Mouse (Mus musculus) C2C12 (cell line): ENCODE measurements around the gene Sgsm3. TPM values are rescaled to one million over a fixed set of nuclear protein-coding genes. Genes with fewer than 3 reads are reported as not detected.

Experiments
- H3K27me3 ChIP-seq: one replicate; pipeline ENCODE4 v1.6.1; 2011; ENCODE audit not compliant: control insufficient read depth, insufficient read depth, insufficient read length
- H3K36me3 ChIP-seq: one replicate; pipeline ENCODE4 v1.6.1; 2011; ENCODE audit not compliant: control insufficient read depth, insufficient read depth
- H3K4me3 ChIP-seq: one replicate; pipeline ENCODE4 v1.5.1; 2011; ENCODE audit warnings: mild to moderate bottlenecking, control low read depth; ENCODE audit not compliant: poor library complexity, insufficient read depth, severe bottlenecking
- H3K79me2 ChIP-seq: one replicate; pipeline ENCODE4 v1.6.1; 2011; ENCODE audit not compliant: control insufficient read depth, insufficient read depth
- H3K79me3 ChIP-seq: one replicate; pipeline ENCODE4 v1.6.1; 2011; ENCODE audit warnings: low read depth, control low read depth
- H3ac ChIP-seq: one replicate; pipeline ENCODE3; 2011; ENCODE audit warnings: low read depth; ENCODE audit not compliant: control insufficient read depth, insufficient read length
- CEBPB ChIP-seq: IDR thresholded peaks from one replicate; pipeline ENCODE4 v1.6.1; 2011; ENCODE audit warnings: low read depth, mild to moderate bottlenecking, control low read depth, moderate library complexity
- CTCF ChIP-seq: IDR thresholded peaks from one replicate; pipeline ENCODE4 v1.5.1; 2011; ENCODE audit not compliant: control insufficient read depth, insufficient read depth, insufficient read length
- FOSL1 ChIP-seq: IDR thresholded peaks from one replicate; pipeline ENCODE4 v1.8.0; 2011; ENCODE audit warnings: mild to moderate bottlenecking, low read length; ENCODE audit not compliant: poor library complexity, insufficient read depth, severe bottlenecking
- MAX ChIP-seq: IDR thresholded peaks from one replicate; pipeline ENCODE4 v1.6.1; 2011; ENCODE audit warnings: mild to moderate bottlenecking, control low read depth
- MYOD1 ChIP-seq: IDR thresholded peaks from one replicate; pipeline ENCODE4 v1.6.1; 2011; ENCODE audit warnings: low read depth; ENCODE audit not compliant: control insufficient read depth, insufficient read length
- MYOG ChIP-seq: IDR thresholded peaks from one replicate; pipeline ENCODE4 v1.6.1; 2011; ENCODE audit not compliant: control insufficient read depth, insufficient read length; ENCODE audit errors: extremely low read depth
- USF1 ChIP-seq: IDR thresholded peaks from one replicate; pipeline ENCODE4 v1.6.1; 2011; ENCODE audit warnings: low read depth, mild to moderate bottlenecking, control low read depth, moderate library complexity
- polyA plus RNA-seq: library from polyadenylated mRNA; unstranded; fragments of >200 nt; fragmentation: generic; extraction: Trizol; gene quantifications from one replicate; pipeline ENCODE4 v1.2.1, GENCODE M21; 2012; ENCODE audit warnings: missing spikeins

Gene Sgsm3
- polyA plus RNA-seq, 1 experiment = 27.0 TPM

DNA sequence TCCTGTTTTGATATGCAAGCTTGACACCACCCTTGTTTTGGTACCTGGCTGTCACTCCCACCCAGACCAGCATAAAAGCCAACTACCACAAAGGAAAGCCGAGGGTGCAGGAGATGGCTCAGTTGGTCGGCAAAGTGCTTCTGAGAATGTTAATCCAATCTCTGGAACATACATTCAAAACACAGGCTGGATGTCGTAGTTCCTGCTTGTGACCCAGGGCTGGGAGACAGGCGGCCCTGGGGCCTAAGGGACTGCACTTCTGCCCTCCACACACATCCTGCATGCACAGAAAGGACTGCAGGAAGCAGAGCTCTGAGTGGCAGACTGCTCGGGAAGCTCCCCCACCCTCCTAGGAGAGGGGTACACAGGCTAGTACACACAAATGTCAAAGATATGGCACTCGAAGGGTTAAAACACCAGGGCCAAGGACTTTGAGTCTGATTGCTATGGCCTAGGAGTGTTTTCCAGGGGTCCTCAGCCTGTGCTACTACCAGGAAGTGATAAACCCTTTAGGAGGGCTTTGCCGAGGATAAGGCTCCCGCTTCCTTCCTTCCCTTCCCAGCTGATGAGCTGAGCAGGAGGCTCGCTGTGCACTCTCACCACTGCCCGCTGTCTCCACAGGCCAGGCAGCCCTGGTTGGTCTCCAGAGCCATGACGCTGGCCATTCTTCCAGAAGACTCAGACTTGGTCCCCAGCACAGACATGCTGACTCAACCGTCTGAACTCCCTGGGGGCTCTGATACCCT, 58.0 kb downstream of the Sgsm3 start:
- Histone ChIP-seq H3ac (no peak overlapping the region), H3K79me3 (peaks cover 70% of the 10 kb centered on the region), H3K4me3 (no peak overlapping the region), H3K36me3 (peaks cover 34% of the 10 kb centered on the region), H3K27me3 (no peaks in the 10 kb centered on the region), H3K79me2 (peaks cover 100% of the 10 kb centered on the region)
- no peak for TF ChIP-seq MYOG
- no peak for TF ChIP-seq CTCF
- no peak for TF ChIP-seq MYOD1
- TF ChIP-seq USF1 = no peak
- TF ChIP-seq MAX = no peak
- TF ChIP-seq FOSL1 = no peak
- TF ChIP-seq CEBPB = no peak

DNA sequence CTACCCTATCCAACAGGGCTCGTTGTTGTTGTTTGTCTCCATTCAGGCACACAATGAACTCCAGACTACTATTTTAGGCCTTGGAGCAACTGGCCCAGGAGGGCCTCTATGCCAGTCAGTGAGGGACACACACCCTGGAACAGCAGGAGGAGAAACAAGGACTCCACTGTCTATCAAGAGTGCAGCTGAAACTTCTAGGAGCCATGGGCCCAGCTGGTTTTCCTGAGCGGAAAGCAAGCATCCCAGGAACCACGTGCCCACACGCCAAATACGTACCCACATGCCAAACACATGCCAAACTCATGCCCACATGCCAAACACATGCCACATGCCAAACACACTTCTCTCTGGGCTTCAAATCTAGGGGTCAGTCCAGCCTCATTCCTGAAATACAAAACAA, 60.9 kb downstream of the Sgsm3 start:
- Histone ChIP-seq H3K4me3 (no peak overlapping the region), H3K79me2 (peaks cover 99% of the 10 kb centered on the region), H3K27me3 (no peaks in the 10 kb centered on the region), H3K36me3 (peaks cover 36% of the 10 kb centered on the region), H3K79me3 (peaks cover 58% of the 10 kb centered on the region), H3ac (no peak overlapping the region)
- TF ChIP-seq CEBPB (no peak), MAX (no peak), MYOG (no peak), USF1 (no peak)

DNA sequence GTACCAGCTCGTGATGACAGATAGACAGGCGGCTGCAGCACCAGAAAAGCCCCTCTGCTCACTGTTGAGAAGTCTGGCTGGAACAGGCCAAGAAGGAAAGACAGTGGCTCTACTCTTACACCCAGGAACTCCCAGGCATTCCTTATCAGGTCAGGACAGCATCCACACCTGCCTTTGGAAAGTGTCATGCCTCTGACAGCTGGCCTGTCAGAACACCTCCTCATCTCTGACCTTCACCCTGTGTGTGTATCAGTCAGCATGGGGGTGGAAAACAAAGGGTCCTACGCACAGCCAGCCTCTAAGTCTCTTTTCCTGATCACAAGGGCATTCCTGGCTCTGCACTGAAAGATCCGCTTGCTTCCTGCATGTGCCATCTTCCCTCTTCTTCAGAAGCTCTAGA, 64.2 kb downstream of the Sgsm3 start:
- Histone ChIP-seq H3K79me2 (peaks cover 90% of the 10 kb centered on the region), H3ac (no peak overlapping the region), H3K79me3 (peaks cover 32% of the 10 kb centered on the region), H3K36me3 (peaks cover 35% of the 10 kb centered on the region), H3K4me3 (no peak overlapping the region), H3K27me3 (no peaks in the 10 kb centered on the region)
- TF ChIP-seq FOSL1 = no peak
- no peak for TF ChIP-seq MYOD1
- no peak for TF ChIP-seq CEBPB
- TF ChIP-seq CTCF = no peak
- TF ChIP-seq MAX = no peak
- no peak for TF ChIP-seq USF1
- TF ChIP-seq MYOG = no peak

DNA sequence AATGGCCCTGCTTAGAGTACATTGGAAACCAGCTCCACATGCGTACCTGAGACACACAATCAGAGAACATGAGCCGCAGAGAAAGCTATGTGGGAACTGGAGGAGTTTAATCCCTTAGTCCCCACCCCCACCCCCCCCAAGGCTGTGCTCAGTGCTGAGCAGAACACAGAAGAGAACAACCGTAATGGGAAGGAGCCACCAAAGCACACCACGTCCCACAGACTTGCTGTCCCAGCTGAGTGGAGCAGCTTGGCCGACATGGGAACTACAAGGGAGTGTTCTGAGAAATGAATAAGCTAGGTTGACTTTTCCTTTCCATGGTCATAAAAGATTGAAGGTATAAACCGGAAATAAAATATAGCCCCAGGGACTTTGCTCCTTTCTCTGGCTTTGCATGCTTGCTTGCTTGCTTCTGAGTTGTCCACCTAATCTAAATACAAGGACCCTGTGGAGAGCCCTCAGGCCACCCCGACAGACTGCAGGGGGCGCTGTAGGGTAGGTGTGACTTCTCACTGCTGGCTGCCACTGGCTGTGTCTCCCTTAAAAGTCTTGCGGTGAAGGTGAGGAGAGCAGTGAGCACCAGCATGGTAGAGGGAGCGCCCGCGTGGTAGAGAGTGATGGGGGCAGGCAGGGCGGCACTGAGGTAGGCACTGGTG, 64.8 kb downstream of the Sgsm3 start:
- no peak overlapping the region for H3K4me3 ChIP-seq
- peaks cover 90% of the 10 kb centered on the region for H3K79me2 ChIP-seq
- peaks cover 28% of the 10 kb centered on the region for H3K79me3 ChIP-seq
- peak; percentile 42 for TF ChIP-seq CTCF
- TF ChIP-seq MYOD1 = no peak
- TF ChIP-seq CEBPB = no peak
- no peak for TF ChIP-seq MAX
- no peak for TF ChIP-seq MYOG
- no peak for TF ChIP-seq FOSL1
- no peak for TF ChIP-seq USF1
- peaks cover 32% of the 10 kb centered on the region for H3K36me3 ChIP-seq
- H3K27me3 ChIP-seq = no peaks in the 10 kb centered on the region
- no peak overlapping the region for H3ac ChIP-seq

DNA sequence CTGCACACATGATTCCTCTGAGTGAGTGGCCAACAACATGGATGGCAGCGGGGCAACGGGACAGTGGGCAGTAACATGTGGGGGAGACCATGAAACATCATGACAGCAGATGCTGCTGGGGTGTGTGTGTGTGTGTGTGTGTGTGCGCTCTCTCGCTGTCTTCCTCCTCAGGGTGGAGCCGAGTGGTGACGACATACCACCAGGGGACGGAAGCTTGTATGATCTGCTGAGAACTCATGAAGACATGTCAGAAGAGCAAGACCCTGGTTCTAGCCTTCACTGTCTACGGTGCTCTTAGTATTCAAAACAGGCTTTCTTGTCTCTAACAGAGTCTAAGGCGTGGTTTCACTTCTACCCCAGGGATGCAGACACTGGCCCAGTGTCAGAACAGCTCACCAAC, 66.9 kb downstream of the Sgsm3 start:
- no peak for TF ChIP-seq CEBPB
- TF ChIP-seq MYOD1 = no peak
- TF ChIP-seq CTCF = no peak
- no peak for TF ChIP-seq MAX
- no peak for TF ChIP-seq MYOG
- TF ChIP-seq USF1 = no peak
- TF ChIP-seq FOSL1 = no peak
- H3K79me2 ChIP-seq = peaks cover 88% of the 10 kb centered on the region
- peaks cover 19% of the 10 kb centered on the region for H3K79me3 ChIP-seq
- no peak overlapping the region for H3ac ChIP-seq
- no peak overlapping the region for H3K4me3 ChIP-seq
- H3K36me3 ChIP-seq = peaks cover 32% of the 10 kb centered on the region
- H3K27me3 ChIP-seq = no peaks in the 10 kb centered on the region
